Mouse (Mus musculus) midbrain, embryonic 16.5 days (tissue): Measurements from ENCODE around the gene Gp1ba. TPM values are rescaled to one million over a fixed set of nuclear protein-coding genes. Genes with fewer than 3 reads are reported as not detected.

Source experiments
- ATAC-seq: fragments of 200-750 bp; cut with Nextera tagmentation; 2 replicates; pipeline ENCODE4 v1.8.0; 2017; ENCODE audit warnings: moderate TSS enrichment
- H3K27ac ChIP-seq: fragments of 300-500 bp; sonication (generic); 2 replicates; pipeline ENCODE4 v1.5.1; 2014; ENCODE audit warnings: mild to moderate bottlenecking, low read length, mixed read lengths
- H3K27me3 ChIP-seq: fragments of 300-500 bp; sonication (generic); 2 replicates; pipeline ENCODE4 v1.6.1; 2014; ENCODE audit warnings: low read depth, low read length, mixed read lengths; ENCODE audit not compliant: control insufficient read depth, insufficient read depth
- H3K36me3 ChIP-seq: fragments of 300-500 bp; sonication (generic); 2 replicates; pipeline ENCODE4 v1.6.1; 2014; ENCODE audit warnings: mild to moderate bottlenecking, low read length, moderate library complexity, mixed read lengths; ENCODE audit not compliant: control insufficient read depth, insufficient read depth
- H3K4me1 ChIP-seq: fragments of 300-500 bp; sonication (generic); 2 replicates; pipeline ENCODE4 v1.6.1; 2014; ENCODE audit warnings: mild to moderate bottlenecking, low read length, mixed read lengths; ENCODE audit not compliant: control insufficient read depth, insufficient read depth
- H3K4me2 ChIP-seq: fragments of 300-500 bp; sonication (generic); 2 replicates; pipeline ENCODE4 v1.6.1; 2014; ENCODE audit warnings: mild to moderate bottlenecking, low read length, mixed read lengths
- H3K4me3 ChIP-seq: fragments of 300-500 bp; sonication (generic); 2 replicates; pipeline ENCODE4 v1.5.1; 2014; ENCODE audit warnings: low read depth, mild to moderate bottlenecking, low read length, moderate library complexity, mixed read lengths
- H3K9ac ChIP-seq: fragments of 300-500 bp; sonication (generic); 2 replicates; pipeline ENCODE4 v1.6.1; 2014; ENCODE audit warnings: low read depth, low read length, mixed read lengths
- H3K9me3 ChIP-seq: fragments of 300-500 bp; sonication (generic); replicated peaks from 2 replicates; pipeline ENCODE4 v1.6.1; 2014; ENCODE audit warnings: mild to moderate bottlenecking, low read length, mixed read lengths; ENCODE audit not compliant: control insufficient read depth, poor library complexity, severe bottlenecking
- WGBS: fragments of 180-500 bp; shearing (Covaris S2); extraction: QIAGEN DNeasy Blood & Tissue Kit; methylation state at CpG from one replicate; pipeline ENCODE4 v1.1.7; 2014; 5-methylcytosine and 5-hydroxymethylcytosine counted together
- polyA plus RNA-seq: library from polyadenylated mRNA; unstranded; fragments of >200 nt; fragmentation: Nextera tagmentation; extraction: Ambion mirVana; gene quantifications from 2 replicates; pipeline ENCODE4 v1.2.1, GENCODE M21; 2015

Gp1ba gene
- polyA plus RNA-seq, 1 experiment from 2014 or later: 0.21 TPM

DNA sequence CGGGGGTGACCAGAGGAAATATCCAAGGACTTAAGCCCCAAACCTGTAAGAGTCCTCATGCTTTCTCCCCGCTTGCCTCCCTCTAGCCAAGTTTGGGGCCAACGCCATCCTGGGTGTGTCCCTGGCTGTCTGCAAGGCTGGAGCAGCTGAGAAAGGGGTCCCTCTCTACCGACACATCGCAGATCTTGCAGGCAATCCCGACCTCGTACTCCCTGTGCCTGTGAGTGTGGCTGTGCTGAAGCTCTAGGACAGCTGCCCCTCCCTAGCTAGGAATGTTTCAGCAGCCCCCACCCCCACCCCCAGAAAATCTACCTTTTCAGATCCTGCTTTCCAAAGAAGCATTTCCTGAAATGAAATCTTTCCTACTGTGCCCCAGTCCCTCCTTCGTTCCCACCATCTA is 20.0 kb downstream of the Gp1ba start:
- Histone ChIP-seq H3K9ac (no peak overlapping the region), H3K4me2 (no peak overlapping the region), H3K4me3 (no peak overlapping the region), H3K4me1 (peaks cover 14% of the 10 kb centered on the region; the same call in 1 of the 2 replicates), H3K27ac (no peak overlapping the region), H3K36me3 (peaks cover 5% of the 10 kb centered on the region), H3K27me3 (no peaks in the 10 kb centered on the region), H3K9me3 (no peaks in the 10 kb centered on the region)
- no peak for ATAC-seq
- WGBS: 81% methylated on average over 8 of the region's 8 CpGs

DNA sequence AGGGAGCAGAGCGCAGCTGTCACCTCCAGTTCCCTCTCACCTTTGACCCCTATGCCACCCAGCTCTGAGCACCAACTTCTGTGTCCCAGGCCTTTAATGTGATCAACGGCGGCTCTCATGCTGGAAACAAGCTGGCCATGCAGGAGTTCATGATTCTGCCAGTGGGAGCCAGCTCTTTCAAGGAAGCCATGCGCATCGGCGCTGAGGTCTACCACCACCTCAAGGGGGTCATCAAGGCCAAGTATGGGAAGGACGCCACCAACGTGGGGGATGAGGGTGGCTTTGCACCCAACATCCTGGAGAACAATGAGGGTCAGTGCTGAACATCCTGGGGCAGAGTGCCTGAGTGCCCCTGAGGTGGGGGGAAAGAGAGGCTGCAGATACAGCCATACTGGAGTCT is 21.6 kb downstream of the Gp1ba start:
- H3K9me3 ChIP-seq: no peaks in the 10 kb centered on the region
- H3K36me3 ChIP-seq: peaks cover 11% of the 10 kb centered on the region
- no peak overlapping the region for H3K4me2 ChIP-seq
- H3K9ac ChIP-seq: no peak overlapping the region
- no peak overlapping the region for H3K4me3 ChIP-seq
- H3K27me3 ChIP-seq: no peaks in the 10 kb centered on the region
- no peak overlapping the region for H3K27ac ChIP-seq
- 93% methylated on average over 8 of the region's 8 CpGs for WGBS
- H3K4me1 ChIP-seq: peaks cover 10% of the 10 kb centered on the region; the same call in 1 of the 2 replicates
- ATAC-seq: no peak

DNA sequence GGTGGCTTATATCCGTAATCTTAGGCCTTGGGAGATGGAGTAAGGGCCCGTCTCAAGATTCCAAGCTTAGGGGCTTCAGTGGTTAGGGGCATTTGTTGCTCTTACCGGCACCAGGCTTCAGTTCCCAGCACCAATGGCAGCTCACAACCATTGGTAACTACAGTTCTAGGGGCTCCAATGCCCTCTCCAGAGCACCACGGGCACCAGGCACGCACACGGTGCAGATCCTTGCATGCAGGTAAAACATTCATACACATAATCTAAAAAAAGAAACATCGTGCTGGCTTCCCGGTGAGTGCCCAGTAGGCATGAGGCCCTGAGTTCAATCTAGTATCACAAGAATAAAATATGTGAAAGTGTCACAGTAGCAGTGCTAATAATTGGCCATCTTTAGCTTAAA is 24.2 kb downstream of the Gp1ba start:
- H3K9ac ChIP-seq: no peak overlapping the region
- no peaks in the 10 kb centered on the region for H3K27me3 ChIP-seq
- H3K36me3 ChIP-seq: peaks cover 11% of the 10 kb centered on the region
- no peak overlapping the region for H3K27ac ChIP-seq
- peaks cover 10% of the 10 kb centered on the region for H3K4me1 ChIP-seq
- H3K9me3 ChIP-seq: no peaks in the 10 kb centered on the region
- no peak overlapping the region for H3K4me2 ChIP-seq
- WGBS: 86% methylated on average over 8 of the region's 8 CpGs
- no peak for ATAC-seq
- H3K4me3 ChIP-seq: no peak overlapping the region

DNA sequence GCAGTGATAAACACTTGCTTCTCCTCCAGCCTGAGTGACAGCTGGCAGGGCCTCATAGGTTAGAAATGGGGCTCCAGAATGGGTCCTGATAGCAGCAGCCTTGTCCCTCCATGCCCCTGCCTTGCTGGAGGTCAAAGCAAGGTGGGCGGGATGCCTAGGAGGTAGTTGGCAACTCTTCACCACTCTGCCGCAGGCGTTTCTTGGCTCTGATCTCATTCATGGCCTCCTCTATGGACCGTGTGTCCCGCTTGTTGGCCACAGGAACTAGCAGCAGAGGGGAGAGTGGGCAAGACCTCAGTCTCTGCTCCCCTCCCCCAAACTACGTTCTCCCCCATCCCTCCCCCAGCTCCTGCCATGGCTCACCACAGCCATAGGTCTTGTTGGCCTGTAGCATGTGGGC is 25.0 kb downstream of the Gp1ba start:
- Histone ChIP-seq H3K36me3 (peaks cover 11% of the 10 kb centered on the region), H3K9me3 (no peaks in the 10 kb centered on the region), H3K4me3 (no peak overlapping the region), H3K4me1 (peaks cover 10% of the 10 kb centered on the region), H3K4me2 (no peak overlapping the region), H3K27ac (no peak overlapping the region), H3K27me3 (no peaks in the 10 kb centered on the region), H3K9ac (no peak overlapping the region)
- 92% methylated on average over 6 of the region's 6 CpGs for WGBS
- ATAC-seq: no peak

DNA sequence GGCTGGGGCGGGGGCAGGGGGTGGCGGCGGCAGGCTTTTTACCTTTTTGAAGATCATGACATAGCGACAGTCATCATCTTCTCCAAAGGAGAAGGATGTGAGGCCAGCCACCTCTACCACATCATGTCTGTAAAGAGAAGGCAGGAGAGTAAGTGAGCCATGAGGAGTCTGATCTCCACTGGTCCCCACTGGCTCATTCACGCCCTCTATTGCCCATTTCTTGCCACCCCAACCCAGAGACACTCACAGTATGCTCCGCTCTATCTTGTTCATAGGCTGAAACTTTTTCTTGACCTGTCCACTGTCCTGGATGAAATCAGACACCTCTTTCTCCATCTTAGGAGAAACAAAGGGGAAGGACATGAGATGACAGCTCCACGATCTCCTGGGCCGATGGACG is 25.8 kb downstream of the Gp1ba start:
- H3K36me3 ChIP-seq: peaks cover 11% of the 10 kb centered on the region
- H3K4me3 ChIP-seq: no peak overlapping the region
- no peak for ATAC-seq
- no peaks in the 10 kb centered on the region for H3K27me3 ChIP-seq
- H3K27ac ChIP-seq: no peak overlapping the region
- WGBS: 94% methylated on average over 9 of the region's 9 CpGs
- H3K4me2 ChIP-seq: no peak overlapping the region
- H3K4me1 ChIP-seq: peaks cover 10% of the 10 kb centered on the region
- no peaks in the 10 kb centered on the region for H3K9me3 ChIP-seq
- H3K9ac ChIP-seq: no peak overlapping the region

DNA sequence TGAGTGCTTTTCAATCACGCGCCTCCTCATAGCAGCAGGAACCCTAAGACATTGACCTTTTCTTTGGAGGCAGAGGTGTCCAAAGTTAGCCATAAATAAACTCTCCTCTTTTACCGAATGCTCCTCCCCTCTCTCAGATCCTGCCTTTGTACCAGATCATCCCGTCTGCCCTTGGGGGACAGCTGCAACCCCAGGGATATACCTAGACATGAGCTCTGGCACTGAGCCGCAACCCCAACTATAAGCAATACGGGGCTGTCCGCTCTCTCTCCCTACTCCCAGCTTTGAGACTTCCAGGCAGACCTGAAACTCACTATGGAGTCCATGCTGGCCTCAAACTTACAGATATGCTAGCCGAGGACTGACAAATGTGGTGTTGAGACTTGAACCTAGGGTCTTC is 27.8 kb downstream of the Gp1ba start:
- no peaks in the 10 kb centered on the region for H3K27me3 ChIP-seq

DNA sequence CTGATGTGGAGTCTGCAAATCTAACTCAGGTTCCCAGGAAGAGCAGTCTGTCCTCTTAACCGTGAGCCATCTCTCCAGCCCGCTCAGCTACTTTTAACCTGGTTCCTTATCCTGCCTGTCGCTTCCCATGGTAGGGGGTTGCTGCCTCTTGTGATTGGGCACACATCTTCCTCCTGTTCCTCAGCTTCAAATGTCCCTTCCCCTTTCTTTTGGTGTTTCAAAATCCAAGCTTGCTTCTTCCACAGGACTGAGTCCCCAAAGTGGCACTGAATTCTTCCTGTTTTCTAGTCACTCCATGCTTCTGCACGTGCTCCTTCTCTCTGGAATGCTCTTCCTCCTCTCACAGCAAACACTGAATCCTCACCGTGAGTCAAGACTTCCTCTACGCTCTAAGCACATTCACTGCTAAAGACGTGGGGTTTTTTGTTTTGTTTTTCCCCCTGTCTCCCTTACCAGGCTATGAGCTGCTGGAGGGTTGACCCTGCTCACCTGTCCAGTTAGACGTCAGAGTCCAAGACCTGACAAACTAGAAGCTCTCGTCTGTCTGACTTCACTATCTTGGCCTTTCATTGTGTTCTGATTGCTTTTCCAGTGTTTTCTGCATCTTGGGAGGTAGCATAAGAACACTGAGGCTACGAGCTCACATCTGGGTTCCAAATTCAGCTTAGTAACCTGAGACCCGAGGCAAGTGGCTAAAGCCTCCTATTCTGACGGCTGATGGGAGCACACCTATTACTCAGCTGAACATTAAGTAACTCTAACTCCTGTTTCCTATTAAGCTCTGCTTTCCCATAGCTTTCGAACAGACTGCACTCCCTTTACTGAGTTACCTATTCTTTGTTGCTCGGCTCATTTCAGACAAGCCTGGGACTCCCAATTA is 28.6 kb downstream of the Gp1ba start:
- peak overlapping the region; percentile 57 for H3K4me3 ChIP-seq
- no peak for ATAC-seq
- peak overlapping the region; percentile 97 for H3K27ac ChIP-seq
- no peaks in the 10 kb centered on the region for H3K27me3 ChIP-seq
- H3K4me1 ChIP-seq: peaks cover 22% of the 10 kb centered on the region
- 77% methylated on average over 14 of the region's 14 CpGs for WGBS
- H3K9me3 ChIP-seq: no peaks in the 10 kb centered on the region
- H3K36me3 ChIP-seq: peaks cover 13% of the 10 kb centered on the region
- H3K4me2 ChIP-seq: peak overlapping the region; percentile 69
- H3K9ac ChIP-seq: no peak overlapping the region

More for the DNA sequence above, 27.8 kb downstream of the Gp1ba start:
- H3K9ac ChIP-seq: no peak overlapping the region
- no peak overlapping the region for H3K4me2 ChIP-seq
- H3K4me1 ChIP-seq: peaks cover 22% of the 10 kb centered on the region
- peaks cover 11% of the 10 kb centered on the region for H3K36me3 ChIP-seq
- no peaks in the 10 kb centered on the region for H3K9me3 ChIP-seq
- H3K4me3 ChIP-seq: no peak overlapping the region
- H3K27ac ChIP-seq: no peak overlapping the region
- no peak for ATAC-seq
- 97% methylated on average over 8 of the region's 8 CpGs for WGBS

DNA sequence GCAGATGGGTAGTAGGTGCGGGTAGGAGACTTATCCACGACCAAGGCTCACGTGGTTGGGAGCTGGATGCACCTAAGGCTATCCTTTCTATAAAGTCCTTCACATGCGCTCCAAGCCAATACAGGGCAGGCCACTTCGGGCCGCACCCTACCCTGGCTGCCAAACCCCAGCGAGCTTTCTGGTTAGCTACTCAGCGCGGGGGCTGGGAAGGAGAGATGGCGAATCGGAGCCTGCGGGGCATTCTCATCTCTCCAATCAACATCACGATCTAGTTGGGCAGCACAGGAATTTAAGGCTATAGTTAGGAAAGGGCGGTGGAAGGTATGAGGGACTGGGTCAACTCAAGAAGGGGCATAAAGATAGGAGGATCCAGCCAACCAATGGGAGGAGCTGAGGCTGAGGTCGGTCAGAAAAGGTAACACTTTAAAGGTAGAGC is 29.4 kb downstream of the Gp1ba start:
- Histone ChIP-seq H3K36me3 (peaks cover 9% of the 10 kb centered on the region), H3K9me3 (no peaks in the 10 kb centered on the region), H3K9ac (peak overlapping the region; percentile 58), H3K27ac (peak overlapping the region; percentile 97), H3K27me3 (no peaks in the 10 kb centered on the region), H3K4me3 (peak overlapping the region; percentile 57), H3K4me2 (peak overlapping the region; percentile 69), H3K4me1 (peaks cover 22% of the 10 kb centered on the region)
- ATAC-seq: no peak
- 1% methylated on average over 15 of the region's 15 CpGs for WGBS

DNA sequence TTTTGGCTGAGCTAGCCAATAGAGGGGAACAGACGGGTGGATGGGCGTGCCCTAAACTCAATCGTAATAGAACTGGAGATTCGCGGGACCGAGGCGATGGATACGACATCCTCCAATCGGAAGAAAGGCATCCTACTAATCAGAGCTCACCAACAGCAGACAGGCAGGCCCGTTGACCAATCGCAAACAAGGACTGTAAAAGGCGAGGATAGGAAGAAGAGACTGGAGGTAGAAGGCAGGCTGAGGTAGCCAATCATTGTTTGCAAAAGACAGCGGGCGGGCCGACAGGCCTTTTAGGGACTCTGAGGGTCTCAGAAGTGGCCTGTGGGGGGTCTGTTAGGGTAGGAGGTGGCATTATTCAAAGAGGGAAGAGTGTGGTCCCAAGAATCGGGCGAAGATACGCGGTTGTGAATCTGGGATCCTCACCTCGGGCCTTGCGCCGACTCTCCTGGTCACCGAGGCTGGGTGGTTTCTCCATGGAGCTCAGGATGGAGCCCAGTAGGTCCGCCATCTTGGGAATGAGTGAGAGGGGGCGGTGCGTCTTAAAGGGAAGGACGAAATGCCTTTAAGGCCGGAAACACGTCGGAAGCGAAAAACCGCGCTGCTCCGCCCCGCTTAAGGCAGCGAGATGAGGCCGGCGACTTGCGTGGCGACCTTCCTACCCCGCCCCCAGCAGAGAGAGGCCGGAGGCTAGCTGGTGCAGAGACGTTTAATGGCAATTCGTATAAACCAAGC is 30.0 kb downstream of the Gp1ba start, which contains the start of gene Spag7:
Gene Spag7 (minus strand): TSS at position 646 of the 735 bp plus-strand sequence.
- Histone ChIP-seq H3K4me3 (peak within 1 kb of the TSS; percentile 57), H3K9me3 (no peaks in the 10 kb centered on the region), H3K4me2 (peak within 1 kb of the TSS; percentile 79), H3K36me3 (peaks cover 8% of the 10 kb centered on the region), H3K4me1 (peaks cover 22% of the 10 kb centered on the region), H3K27me3 (no peaks in the 10 kb centered on the region), H3K9ac (peak within 1 kb of the TSS; percentile 62), H3K27ac (peak within 1 kb of the TSS; percentile 97)
- WGBS: under 1% methylated on average over 44 of the region's 44 CpGs
- ATAC-seq: peak; percentile 96
